Mouse (Mus musculus) intestine, embryonic 16.5 days (tissue): ENCODE data around the gene Tssk1. TPM values are rescaled to one million over a fixed set of nuclear protein-coding genes. Genes with fewer than 3 reads are reported as not detected.

Experiments
- polyA plus RNA-seq: library from polyadenylated mRNA; unstranded; fragments of >200 nt; fragmentation: Nextera tagmentation; extraction: Ambion mirVana; gene quantifications from 2 replicates; pipeline ENCODE4 v1.2.1, GENCODE M21; 2015

The Tssk1 gene
- polyA plus RNA-seq, 1 experiment from 2014 or later = 0.05 TPM

Other genes starting within 250 kb of the Tssk1 start
- 5.0 and 5.3 TPM in 2 replicates for gene Ccdc74a, start 247.8 kb upstream of the Tssk1 start, polyA plus RNA-seq
- 43.9 and 47.9 TPM in 2 replicates for gene Med15, start 161.3 kb upstream of the Tssk1 start, polyA plus RNA-seq
- 56.5 and 59.2 TPM in 2 replicates for gene Klhl22, start 134.6 kb upstream of the Tssk1 start, polyA plus RNA-seq
- gene Scarf2, start 96.9 kb upstream of the Tssk1 start, polyA plus RNA-seq = 4.4 and 5.7 TPM in 2 replicates
- not detected in 2 replicates for gene B830017H08Rik, start 61.1 kb upstream of the Tssk1 start, polyA plus RNA-seq
- gene Car15, start 55.9 kb upstream of the Tssk1 start, polyA plus RNA-seq = 1.1 and 1.2 TPM in 2 replicates
- gene Gm20518, start 2.6 kb upstream of the Tssk1 start, polyA plus RNA-seq = 0.26 and 0.31 TPM in 2 replicates
- 65.4 and 67.4 TPM in 2 replicates for gene Dgcr2, start 4.3 kb downstream of the Tssk1 start, polyA plus RNA-seq
- gene Tssk2, start 4.4 kb downstream of the Tssk1 start, polyA plus RNA-seq = not detected in 2 replicates
- 28.8 and 29.5 TPM in 2 replicates for gene Ess2, start 17.1 kb downstream of the Tssk1 start, polyA plus RNA-seq
- gene Gsc2, start 20.8 kb downstream of the Tssk1 start, polyA plus RNA-seq = 0.23 TPM in 1 of 2 replicates, not detected in the other
- 255 and 287 TPM in 2 replicates for gene Slc25a1, start 34.0 kb downstream of the Tssk1 start, polyA plus RNA-seq
- 0.29 TPM in 1 of 2 replicates, not detected in the other for gene Vpreb2, start 86.2 kb downstream of the Tssk1 start, polyA plus RNA-seq
- 77.0 and 77.1 TPM in 2 replicates for gene Dgcr6, start 158.6 kb downstream of the Tssk1 start, polyA plus RNA-seq
- gene Prodh, start 196.0 kb downstream of the Tssk1 start, polyA plus RNA-seq = 20.1 and 24.4 TPM in 2 replicates
- gene Rtn4r, start 233.4 kb downstream of the Tssk1 start, polyA plus RNA-seq = 0.73 and 2.4 TPM in 2 replicates